Mouse (Mus musculus): ENCODE measurements around the gene Hmg20b.

Hmg20b gene

DNA sequence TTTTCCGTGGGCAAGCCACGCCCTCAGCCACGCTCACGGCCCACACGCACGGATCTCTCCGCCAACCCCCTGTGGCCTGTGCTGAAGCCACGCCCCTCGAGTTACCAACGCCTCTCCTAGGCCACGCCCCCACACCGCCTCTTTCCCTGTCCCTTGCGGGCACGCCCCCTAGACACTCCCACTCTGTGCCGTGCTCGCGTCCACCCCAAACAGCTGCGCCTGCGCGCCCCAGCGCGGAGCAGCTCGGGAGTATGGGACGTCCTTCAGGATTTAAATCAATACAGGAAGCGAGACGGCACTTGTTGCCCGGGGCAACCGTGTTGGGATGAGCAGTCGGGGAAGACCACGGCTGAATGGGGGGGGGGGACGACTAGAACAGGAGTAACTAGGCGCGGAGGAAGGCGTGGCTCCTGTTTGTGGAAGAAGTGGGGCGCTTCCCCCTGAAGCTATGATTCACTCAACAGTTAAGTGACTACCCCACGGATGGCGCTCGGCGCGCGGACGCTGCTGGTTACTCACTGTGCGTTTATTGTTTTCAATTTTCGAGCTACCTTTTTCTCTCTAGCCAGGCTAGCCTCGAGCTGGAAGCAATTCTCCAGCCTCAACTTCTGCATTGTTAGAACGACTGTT lies 28.4 kb upstream of the Hmg20b start:
- peak; percentile 100 for DNase-seq (ENCODE audit: low spot score in 2 of 2)

DNA sequence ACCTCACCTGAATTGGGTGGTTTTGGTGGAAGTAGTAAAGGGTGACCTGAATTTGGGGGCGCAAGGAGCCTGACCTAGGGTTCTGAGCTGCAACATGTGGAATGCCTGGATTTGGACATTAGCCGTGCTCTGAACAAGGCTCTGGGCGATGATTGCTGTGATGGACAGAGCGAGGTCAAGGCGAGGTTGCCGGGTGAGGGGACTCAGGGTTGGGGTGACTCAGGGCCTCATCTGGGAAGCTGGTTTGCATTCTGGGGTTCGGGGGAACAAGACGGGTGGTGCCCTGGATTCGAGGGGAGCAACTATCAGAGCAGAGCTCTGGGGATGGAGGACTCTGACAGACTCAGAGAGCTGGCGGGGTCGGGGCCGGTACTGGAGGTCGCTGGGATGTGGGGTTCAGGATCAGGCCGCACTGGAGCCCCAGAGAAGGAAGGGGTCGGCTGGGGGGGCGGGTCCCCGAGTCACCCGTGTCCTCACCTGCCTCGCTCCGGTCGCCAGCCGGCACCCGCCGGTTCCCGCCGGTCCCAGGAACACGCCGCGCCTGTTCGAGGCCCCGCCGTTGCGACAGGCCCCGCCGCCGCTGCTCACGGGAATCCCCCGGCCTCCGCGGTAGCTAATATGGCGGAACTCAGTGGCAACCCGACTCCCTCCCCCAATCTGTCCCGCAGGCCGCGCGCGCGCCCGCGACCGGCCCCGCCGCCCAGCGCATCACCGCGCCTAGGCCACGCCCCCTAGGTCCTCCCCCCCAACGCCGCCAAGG lies 27.7 kb upstream of the Hmg20b start, which contains the start of gene Fzr1:
Gene Fzr1, minus strand, starts transcription at position 724 of the 760 bp plus-strand sequence.
- no peak for DNase-seq (ENCODE audit: low spot score in 2 of 2)

DNA sequence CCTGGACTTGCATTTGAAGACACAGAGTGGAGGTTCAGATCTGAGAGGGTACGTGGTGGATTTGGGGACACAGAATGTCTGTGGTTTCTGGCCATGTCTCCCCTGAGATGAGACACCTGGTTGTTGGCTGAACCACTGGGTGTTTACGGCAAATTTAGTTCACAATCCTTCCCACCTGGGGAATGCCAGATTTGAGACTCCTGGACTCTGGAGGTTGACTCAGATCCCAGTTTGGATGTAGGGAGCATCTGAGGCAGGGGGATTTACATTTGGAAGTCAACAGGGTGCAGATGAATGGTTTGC lies 27.0 kb upstream of the Hmg20b start:
- no peak for DNase-seq (ENCODE audit: low spot score in 2 of 2)

GRCm38 (mm10) chr10:81376561-81377361 lies 26.5 kb upstream of the Hmg20b start:
- no peak for DNase-seq (ENCODE audit: low spot score in 2 of 2)

GRCm38 (mm10) chr10:81375322-81375721 lies 25.0 kb upstream of the Hmg20b start:
- no peak for DNase-seq (ENCODE audit: low spot score in 2 of 2)

- no peak for DNase-seq (ENCODE audit: low spot score in 2 of 2)
Measured at GRCm38 (mm10) chr10:81367207-81367495, 16.9 kb upstream of the Hmg20b start.

DNA sequence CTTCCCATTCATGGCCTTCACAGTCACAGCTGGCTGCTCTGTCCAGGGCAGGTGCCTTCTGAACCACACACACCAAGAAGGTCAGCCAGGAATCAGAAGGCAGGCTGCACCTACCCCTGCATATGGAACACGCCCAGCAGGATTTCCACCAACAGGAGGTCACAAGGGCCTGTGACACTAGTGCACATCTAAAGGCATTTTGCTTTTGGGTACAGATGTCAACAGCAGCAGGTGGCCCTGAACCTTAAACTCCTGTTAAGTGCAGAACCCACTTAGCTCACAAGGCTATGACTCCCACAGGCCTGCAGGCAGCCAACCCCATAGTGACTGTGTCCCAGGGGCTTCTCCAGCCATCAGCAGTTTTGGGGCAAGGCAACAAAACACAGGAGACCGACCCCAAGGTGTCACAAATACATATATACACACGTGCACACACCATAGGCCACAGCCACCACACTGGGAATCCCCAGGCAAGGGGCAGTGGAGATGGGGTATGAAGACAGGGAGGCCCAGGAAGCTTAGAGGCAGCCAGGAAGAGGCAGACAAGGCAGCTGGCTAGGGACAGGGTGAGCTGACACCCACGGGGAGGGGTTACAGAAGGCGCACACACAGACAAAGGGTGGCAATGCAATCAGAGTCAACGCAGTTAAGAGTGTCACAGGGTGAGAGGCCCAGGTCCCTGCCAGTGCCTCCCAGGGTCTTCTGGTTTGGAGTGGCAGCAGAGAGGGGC lies 16.4 kb upstream of the Hmg20b start:
- DNase-seq (ENCODE audit: low spot score in 2 of 2): no peak

- no peak for DNase-seq (ENCODE audit: low spot score in 2 of 2)
Measured at GRCm38 (mm10) chr10:81365672-81366476, 15.6 kb upstream of the Hmg20b start, which contains the start of gene 4930404N11Rik. 4930404N11Rik (minus strand) TSS chr10:81365816.

DNA sequence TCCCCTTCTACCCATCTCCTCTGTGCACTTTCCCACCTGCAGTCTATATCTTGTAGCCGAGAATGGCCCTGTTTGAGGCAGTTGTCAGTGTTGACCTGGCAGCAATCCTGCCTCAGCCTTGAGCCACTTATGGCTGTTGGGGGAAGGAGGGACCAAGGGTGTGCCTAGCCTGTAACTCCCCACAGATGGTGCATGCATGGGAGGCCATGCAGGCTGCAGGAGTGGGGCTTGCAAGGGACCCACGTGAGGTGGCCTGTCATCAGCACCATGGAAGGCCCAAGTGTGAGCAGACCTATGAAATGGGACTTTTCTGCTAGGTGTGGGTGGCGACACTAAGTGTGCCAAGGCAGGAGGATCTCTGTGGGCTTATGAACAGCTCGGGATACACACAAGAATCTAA lies 14.8 kb upstream of the Hmg20b start:
- DNase-seq (ENCODE audit: low spot score in 2 of 2): peak in 1 of 2 experiments; percentile 58

DNA sequence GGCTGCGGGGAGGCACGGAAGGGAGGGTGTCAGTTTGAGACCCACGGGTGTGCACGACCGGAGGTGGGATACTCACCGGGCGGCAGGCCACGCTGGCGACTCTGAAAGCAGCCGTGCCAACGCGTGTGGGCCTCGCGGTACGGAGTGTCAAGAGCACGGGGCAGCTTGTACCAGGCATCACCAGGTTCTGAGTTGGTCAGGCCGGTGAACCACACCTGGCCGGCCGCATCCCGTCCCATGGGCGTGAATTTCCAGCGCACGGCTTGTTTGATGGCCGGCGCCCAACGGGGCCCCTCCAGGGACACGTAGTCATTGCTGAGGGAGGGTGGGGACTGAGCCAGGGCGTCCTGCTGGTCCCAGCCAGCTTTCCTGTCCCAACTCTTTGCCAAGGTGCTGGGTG lies 14.4 kb upstream of the Hmg20b start:
- DNase-seq (ENCODE audit: low spot score in 2 of 2): no peak

GRCm38 (mm10) chr10:81363436-81364346 lies 13.4 kb upstream of the Hmg20b start:
- DNase-seq (ENCODE audit: low spot score in 2 of 2): no peak

DNA sequence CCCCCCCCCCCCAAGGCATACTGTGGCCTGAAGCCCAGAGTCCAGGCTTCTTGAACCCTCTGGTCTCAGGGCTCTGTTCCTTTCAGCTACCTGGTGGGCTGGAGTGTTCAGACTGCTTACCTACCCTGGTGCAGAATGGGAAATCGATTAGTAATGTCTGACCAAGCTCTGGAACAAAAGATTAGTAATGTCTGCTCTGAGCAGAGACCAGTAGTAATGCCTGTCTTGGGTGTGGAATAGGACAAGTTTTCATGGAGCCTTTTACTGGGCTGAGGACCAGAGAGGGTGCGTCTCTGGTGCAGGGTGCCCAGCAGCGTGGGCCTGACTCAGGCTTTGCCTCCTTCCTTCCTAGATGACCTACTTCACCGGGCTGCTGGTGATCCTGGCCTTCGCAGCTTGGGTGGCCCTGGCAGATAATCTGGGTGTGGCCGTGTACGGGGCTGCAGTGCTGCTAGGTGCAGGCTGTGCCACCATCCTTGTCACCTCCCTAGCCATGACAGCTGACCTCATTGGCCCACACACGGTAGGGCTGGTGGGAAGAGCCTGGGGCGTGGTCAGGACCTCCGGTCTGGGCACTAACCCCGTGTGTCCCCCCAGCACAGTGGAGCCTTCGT lies 12.2 kb upstream of the Hmg20b start:
- no peak for DNase-seq (ENCODE audit: low spot score in 2 of 2)

- no peak for DNase-seq (ENCODE audit: low spot score in 2 of 2)
Measured at GRCm38 (mm10) chr10:81360721-81361120, 10.4 kb upstream of the Hmg20b start.

DNA sequence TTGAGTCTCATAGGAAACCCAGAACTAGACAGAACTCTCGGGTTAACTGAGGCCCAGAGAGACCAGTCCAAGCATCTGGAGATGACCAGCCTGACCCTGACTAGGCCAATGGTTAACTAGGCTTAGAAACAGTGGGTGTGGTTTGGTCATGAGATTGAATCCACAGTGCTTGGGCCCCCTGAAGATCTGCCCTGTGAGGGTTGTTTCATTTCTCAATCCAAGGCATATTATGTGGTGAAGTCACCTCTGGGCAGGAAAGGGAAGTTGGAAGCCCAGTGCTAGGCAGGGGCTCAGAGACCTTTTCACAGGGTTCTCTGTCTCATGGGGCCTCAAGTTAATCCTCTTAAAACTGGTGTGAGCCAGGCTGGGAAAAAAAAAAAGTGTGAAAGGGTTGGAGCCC lies 8.6 kb upstream of the Hmg20b start:
- DNase-seq (ENCODE audit: low spot score in 2 of 2): no peak

DNA sequence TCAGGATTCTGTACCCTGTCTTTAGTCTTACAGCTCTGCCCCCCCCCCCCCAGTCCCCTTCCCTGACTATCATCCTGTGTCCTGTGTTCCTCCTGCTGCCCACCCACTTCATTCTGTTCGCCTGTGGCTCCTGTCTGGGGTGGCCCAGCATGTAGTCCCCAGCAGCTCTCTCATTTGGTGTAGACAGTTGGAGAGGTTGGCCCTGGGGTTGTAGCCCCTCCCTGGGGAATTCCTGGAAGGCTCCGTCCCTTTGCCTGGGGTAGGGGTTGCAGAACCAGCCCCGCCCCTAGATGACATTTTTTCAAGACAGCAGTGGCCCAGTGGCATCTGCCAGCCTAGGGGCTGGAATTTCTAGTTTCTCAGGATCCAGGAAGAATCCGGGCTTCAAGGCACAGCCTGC lies 7.9 kb upstream of the Hmg20b start:
- no peak for DNase-seq (ENCODE audit: low spot score in 2 of 2)

DNA sequence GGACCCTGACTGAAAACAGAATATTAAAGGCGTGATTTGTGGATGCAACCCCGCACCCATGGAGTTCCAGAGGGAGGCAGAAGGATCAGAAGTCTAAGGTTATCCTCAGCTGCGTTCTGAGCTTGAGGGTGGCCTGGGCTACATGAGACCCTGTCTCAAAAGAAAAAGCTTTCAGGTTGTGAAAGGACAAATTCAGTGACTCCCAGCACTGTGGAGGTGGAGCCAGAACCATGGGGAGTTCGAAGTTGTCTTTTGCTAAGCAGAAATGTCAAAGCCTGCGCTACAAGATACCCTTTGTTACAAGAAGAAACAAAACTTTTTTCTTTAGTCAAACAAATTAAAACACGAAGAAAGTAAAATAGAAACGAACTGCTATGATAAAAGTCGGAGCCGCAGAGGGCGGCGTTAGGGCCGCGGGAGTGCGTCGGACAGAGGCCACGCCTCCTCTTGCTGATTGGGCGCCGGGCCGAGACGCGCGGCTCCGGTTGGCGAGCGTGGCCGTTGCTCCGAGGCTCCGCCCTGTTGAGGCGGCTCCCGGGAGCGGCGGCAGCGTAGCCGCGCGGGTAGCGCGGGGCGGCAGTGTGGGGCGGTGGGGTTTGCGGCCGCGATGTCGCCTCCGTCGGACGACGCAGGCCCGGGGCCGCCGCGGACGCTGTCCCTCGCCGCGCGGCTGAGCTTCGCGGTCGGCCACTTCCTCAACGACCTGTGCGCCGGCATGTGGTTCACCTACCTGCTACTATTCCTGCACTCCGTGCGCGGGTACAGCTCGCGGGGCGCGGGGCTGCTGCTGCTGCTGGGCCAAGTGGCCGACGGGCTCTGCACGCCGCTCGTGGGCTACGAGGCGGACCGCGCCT lies 6.9 kb upstream of the Hmg20b start, which contains the start of gene Mfsd12:
Gene Mfsd12, plus strand, starts transcription at position 501 of the 854 bp plus-strand sequence.
- DNase-seq (ENCODE audit: low spot score in 2 of 2): peak; percentile 84

GRCm38 (mm10) chr10:81356352-81356990 lies 6.2 kb upstream of the Hmg20b start:
- DNase-seq (ENCODE audit: low spot score in 2 of 2): no peak

- DNase-seq (ENCODE audit: low spot score in 2 of 2): no peak
Measured at GRCm38 (mm10) chr10:81355533-81355932, 5.3 kb upstream of the Hmg20b start.

Measured in right cerebral cortex, postnatal 36 days (tissue).